Mouse (Mus musculus) megakaryocyte-erythroid progenitor cell, adult 5 weeks (primary cell): ENCODE measurements around the gene Gm11549. TPM values are rescaled to one million over a fixed set of nuclear protein-coding genes. Genes with fewer than 3 reads are reported as not detected.

Source experiments
- polyA plus RNA-seq: library from polyadenylated mRNA; stranded (reverse); fragments of >175 nt; gene quantifications from 2 replicates; pipeline ENCODE4 v1.2.3, GENCODE M21; 2012

Gene Gm11549
- not detected in 2 replicates for polyA plus RNA-seq

DNA sequence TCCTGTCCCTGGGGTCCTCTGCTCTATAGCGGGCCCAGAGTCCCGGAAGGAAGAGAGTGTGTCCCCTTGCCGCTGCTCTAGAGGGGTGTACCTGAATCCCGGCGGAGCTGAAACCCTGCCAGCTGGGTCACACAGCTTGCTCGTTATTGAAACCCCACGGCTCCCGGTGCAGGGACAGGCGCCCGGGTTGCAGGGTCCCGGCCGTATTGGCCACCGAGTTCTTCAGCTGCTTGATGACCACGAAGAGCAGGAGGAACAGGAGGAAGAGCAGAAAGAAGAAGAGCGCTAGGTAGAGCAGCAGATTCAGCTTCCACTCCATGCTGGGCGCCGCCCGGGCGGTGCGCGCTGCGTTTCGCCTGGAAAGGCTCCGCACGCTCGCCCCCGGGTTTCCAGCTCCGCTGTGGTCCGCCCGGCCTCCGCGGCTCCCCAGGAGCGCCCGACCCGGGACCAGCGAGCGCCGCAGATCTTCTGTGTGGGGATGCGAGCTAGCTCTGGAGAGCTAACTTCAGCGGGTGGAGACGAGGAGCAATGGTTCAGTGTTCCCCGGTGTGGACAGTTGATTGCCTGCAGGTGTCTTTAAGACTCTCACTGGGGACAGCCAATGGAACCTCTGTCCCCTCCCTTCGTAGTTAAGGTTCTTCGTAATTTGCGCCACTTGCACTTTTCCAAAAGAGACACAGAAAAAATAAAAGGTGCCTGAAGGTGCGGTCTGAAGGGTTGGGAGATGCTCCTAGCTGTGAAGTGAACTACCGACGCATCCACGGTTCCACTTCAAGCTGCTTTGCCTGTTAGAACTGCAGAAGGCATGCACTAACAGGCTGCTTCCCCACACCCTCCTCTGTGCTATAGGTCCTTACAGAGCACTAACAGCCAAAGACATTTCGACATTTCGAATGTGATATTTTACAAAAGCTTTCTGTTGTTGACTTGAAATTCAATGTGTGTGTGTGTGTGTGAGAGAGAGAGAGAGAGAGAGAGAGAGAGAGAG, at the start of gene Gm11549:
Gene Gm11549, minus strand, starts transcription at position 741 of the 988 bp plus-strand sequence.

DNA sequence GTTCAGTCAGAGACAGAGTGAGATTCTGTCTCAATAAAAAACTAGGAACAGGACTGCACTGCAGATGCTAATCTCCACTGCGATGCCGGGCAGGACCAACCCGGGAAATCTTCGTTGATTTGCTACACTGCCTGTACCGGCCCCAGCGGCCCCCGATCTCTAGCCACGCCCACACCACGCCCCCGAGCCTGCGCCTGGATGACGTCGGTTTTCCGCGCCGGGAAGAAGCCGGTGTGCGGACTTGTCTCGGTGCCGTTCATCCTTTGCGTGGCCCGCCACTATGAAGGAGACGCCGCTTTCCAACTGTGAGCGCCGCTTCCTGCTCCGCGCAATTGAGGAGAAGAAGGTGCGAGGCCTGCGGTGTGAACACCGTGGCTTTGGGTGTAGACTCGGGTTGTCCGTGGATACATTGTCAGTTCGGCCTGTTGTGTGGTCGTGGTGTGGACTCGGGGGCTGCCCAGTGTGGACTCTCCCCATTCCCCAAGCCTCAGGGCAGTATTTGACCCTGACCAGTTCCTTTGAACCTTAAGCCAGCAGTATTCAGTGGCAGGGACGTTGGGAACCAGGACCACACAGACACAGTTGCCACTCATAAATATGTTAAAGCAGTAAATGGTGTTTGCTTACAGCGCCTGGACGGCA, 30.9 kb upstream of the Gm11549 start, which contains the start of gene Exosc9:
Gene Exosc9, plus strand, starts transcription at position 201 of the 642 bp plus-strand sequence.

DNA sequence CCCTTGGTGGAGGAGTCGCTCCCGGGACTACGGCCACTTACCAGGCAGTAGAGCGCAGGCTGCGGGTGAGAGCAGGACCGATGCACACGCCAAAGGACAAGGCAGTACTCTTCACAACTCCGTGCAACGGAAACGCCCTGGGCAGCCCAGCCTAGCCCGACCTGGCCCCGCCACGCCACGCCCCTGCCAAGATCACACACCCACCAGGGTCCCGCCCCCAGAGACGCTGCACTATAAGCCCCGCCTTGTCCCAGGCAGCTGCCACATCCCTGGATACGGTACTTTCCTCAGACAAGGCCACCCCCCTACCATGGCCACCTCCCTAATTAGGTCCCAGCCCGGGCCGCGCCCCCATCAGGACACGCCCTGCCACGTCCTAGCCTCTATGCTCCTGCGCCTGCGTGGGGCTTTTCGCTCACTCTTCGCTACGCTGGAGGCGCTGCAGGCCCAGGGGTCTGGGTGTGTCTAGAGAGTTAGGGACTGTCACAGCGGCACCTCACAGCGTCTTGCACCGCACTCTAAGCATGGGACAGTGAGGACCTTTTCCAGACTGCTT, 46.0 kb downstream of the Gm11549 start, which contains the start of the genes Anxa5 and 1810062G17Rik:
Gene Anxa5, minus strand, starts transcription at position 363 of the 556 bp plus-strand sequence.
Gene 1810062G17Rik, plus strand, starts transcription at position 406 of the 556 bp plus-strand sequence.

Other genes starting within 250 kb of the Gm11549 start
- 110 and 122 TPM in 2 replicates for gene Anxa5, start 45.9 kb downstream of the Gm11549 start, polyA plus RNA-seq
- gene 1810062G17Rik, start 45.9 kb downstream of the Gm11549 start, polyA plus RNA-seq: not detected in 2 replicates
- 4.9 and 5.3 TPM in 2 replicates for gene Exosc9, start 30.8 kb upstream of the Gm11549 start, polyA plus RNA-seq
- gene Ccna2, start 50.3 kb upstream of the Gm11549 start, polyA plus RNA-seq: 86.1 and 98.3 TPM in 2 replicates
- 1.4 TPM in 2 replicates for gene Bbs7, start 91.7 kb upstream of the Gm11549 start, polyA plus RNA-seq
- 0.03 TPM in 1 of 2 replicates, not detected in the other for gene Trpc3, start 168.4 kb upstream of the Gm11549 start, polyA plus RNA-seq